Mouse (Mus musculus): ENCODE results near the gene Nrros. TPM values are rescaled to one million over a fixed set of nuclear protein-coding genes. Genes with fewer than 3 reads are reported as not detected.

The Nrros gene
- 10 to 100 TPM; 85.5 to 97.1 TPM for total RNA-seq (2023)

GRCm38 (mm10) chr16:32165281-32165821, at the start of gene Nrros:
Gene Nrros (minus strand): TSS chr16:32165594.

DNA sequence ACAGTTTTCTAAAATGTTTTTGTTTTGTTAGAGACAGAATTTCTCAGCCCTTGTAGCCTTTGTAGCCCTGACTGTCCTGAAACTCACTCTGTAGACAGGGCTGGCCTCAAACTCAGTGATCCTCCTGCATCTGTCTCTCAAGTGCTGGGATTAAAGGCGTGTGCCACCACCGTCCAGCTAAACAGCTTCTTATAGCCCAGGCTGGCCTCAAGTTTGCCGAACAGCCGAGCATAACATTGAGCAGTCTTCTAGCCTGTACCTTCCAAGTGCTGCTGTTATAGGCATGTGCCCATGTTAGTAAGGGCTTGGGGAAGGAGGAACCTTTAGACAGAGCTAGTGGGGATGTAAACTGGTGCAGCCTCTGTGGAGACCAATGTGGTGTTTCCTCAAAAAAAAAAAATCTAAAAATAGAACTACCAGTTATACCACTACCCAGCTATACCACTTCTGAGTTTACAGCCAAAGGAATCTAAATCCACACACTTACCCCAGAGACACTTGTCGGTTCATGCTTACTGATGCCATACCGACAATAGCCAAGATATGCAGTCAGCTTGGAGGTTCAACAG, 14.0 kb upstream of the Nrros start, which contains the start of gene Bex6:
Gene Bex6 (plus strand): TSS at position 491 of the 569 bp plus-strand sequence.

GRCm38 (mm10) chr16:32099638-32100150, 65.7 kb downstream of the Nrros start, which contains the start of the genes Pigx and Cep19:
Gene Pigx (minus strand): TSS chr16:32099740.
Gene Cep19 (plus strand): TSS chr16:32099800.

Other genes starting within 250 kb of the Nrros start
- not detected for gene Pigz, start 231.7 kb downstream of the Nrros start, total RNA-seq (2023)
- gene 0610012G03Rik, start 217.1 kb downstream of the Nrros start, total RNA-seq (2023), result 10 to 100 TPM; 18.5 to 20.5 TPM
- gene Ncbp2, start 217.1 kb downstream of the Nrros start, total RNA-seq (2023), result 10 to 100 TPM; 26.9 to 28.9 TPM
- gene Senp5, start 162.3 kb downstream of the Nrros start, total RNA-seq (2023), result 10 to 100 TPM; 26.1 to 27.7 TPM
- gene Pak2, start 86.3 kb downstream of the Nrros start, total RNA-seq (2023), result 100 to 1,000 TPM; 117 to 119 TPM
- 10 to 100 TPM; 52.7 to 68.5 TPM for gene Pigx, start 65.9 kb downstream of the Nrros start, total RNA-seq (2023)
- 10 to 100 TPM; 10.1 to 11.9 TPM for gene Cep19, start 65.8 kb downstream of the Nrros start, total RNA-seq (2023)
- gene Bex6, start 14.2 kb upstream of the Nrros start, total RNA-seq (2023), result not detected
- 10 to 100 TPM in 1 of 2 experiments, 1 to 10 TPM in 1; 8.8 to 10.3 TPM for gene Fbxo45, start 81.6 kb upstream of the Nrros start, total RNA-seq (2023)
- gene Wdr53, start 81.6 kb upstream of the Nrros start, total RNA-seq (2023), result 10 to 100 TPM in 1 of 2 experiments, 1 to 10 TPM in 1; 9.4 to 14.4 TPM
- gene Smco1, start 105.9 kb upstream of the Nrros start, total RNA-seq (2023), result 1 to 10 TPM in 1 of 2 experiments, under 1 TPM in 1; 0.52 to 1.2 TPM
- 10 to 100 TPM; 19.8 to 27.4 TPM for gene Rnf168, start 111.9 kb upstream of the Nrros start, total RNA-seq (2023)
- gene Ubxn7, start 166.7 kb upstream of the Nrros start, total RNA-seq (2023), result 10 to 100 TPM; 69.3 to 78.3 TPM
- not detected for gene Tm4sf19, start 234.9 kb upstream of the Nrros start, total RNA-seq (2023)

All from T-cell, adult 66 days (primary cell).